Mouse (Mus musculus): ENCODE measurements around the gene Gria4. TPM values are rescaled to one million over a fixed set of nuclear protein-coding genes. Genes with fewer than 3 reads are reported as not detected.
A peak's percentile ranks its signal among the peaks of the same experiment; 100 is the strongest.

Gria4 gene
- polyA plus RNA-seq, 1 experiment from 2014 or later: 2.1 TPM

DNA sequence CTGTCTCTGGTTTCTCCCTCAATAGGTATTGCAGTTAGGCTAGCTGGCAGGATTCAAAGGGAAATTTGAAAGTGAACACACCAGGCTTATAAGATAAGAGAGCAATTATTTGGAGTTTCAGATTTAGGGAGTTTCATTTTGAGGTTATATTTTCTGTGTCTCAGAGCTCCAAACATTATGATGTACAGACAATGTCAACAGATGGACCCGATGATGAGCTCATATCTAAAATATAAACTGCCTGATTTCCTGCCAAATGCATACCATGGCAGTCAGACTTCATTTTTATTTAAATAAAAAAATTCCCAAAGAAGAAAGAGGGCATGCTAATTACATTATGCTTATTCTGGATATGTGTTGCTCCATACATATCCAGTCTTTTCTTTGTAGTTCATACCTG lies 256.8 kb downstream of the Gria4 start:
- Histone ChIP-seq H3K4me3 (ENCODE audit: low read depth, low read length) (no peak overlapping the region), H3K9me3 (replicated peaks; ENCODE audit: control insufficient read depth, low read length) (no peaks in the 10 kb centered on the region), H3K36me3 (replicated peaks; ENCODE audit: control insufficient read depth, insufficient read depth, low read depth, low read length) (no peaks in the 10 kb centered on the region), H3K4me1 (ENCODE audit: control insufficient read depth, insufficient read depth, low read length) (no peaks in the 10 kb centered on the region), H3K27ac (replicated peaks; ENCODE audit: low read depth, low read length) (no peak overlapping the region), H3K27me3 (ENCODE audit: control insufficient read depth, insufficient read depth, low read length) (no peaks in the 10 kb centered on the region), H3K9ac (replicated peaks; ENCODE audit: low read length) (no peak overlapping the region), H3K4me2 (ENCODE audit: low read depth, low read length) (no peak overlapping the region)
- DNase-seq (ENCODE audit: low spot score) (no peak), ATAC-seq (replicated peaks; ENCODE audit: insufficient number of reproducible peaks, low FRiP score, low TSS enrichment, low read depth) (no peak)
- WGBS: 94% methylated on average over 1 of the region's 1 CpGs

DNA sequence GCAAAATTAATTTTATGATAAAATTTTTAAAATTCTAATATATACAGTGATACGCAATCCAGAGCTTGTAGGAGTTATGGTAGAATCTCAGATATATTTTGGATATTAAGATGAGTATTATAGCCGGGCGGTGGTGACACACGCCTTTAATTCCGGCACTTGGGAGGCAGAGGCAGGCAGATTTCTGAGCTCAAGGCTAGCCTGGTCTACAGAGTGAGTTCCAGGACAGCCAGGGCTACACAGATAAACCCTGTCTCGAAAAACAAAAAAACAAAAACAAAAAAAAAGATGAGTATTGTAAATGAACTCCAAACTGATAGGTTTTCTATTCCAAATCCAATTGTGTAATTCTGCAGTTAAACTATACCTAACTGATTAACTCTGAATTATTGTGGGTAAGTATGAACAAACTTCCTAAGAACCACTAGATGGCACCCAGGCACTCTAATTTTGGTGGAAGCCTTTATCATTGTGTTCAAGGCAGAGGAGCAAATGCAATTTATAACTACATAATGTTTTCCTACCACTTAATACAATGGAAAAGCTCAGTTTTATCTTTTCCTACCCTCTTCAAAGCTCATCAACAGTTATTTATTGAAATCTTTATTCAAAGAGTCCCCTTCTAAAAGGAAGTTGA lies 259.4 kb downstream of the Gria4 start:
- Histone ChIP-seq H3K4me1 (ENCODE audit: control insufficient read depth, insufficient read depth, low read length) (no peaks in the 10 kb centered on the region), H3K4me3 (ENCODE audit: low read depth, low read length) (no peak overlapping the region), H3K27ac (replicated peaks; ENCODE audit: low read depth, low read length) (no peak overlapping the region), H3K9ac (replicated peaks; ENCODE audit: low read length) (no peak overlapping the region), H3K27me3 (ENCODE audit: control insufficient read depth, insufficient read depth, low read length) (no peaks in the 10 kb centered on the region), H3K9me3 (replicated peaks; ENCODE audit: control insufficient read depth, low read length) (no peaks in the 10 kb centered on the region), H3K4me2 (ENCODE audit: low read depth, low read length) (no peak overlapping the region), H3K36me3 (replicated peaks; ENCODE audit: control insufficient read depth, insufficient read depth, low read depth, low read length) (no peaks in the 10 kb centered on the region)
- DNase-seq (ENCODE audit: low spot score): peak; percentile 59
- ATAC-seq (replicated peaks; ENCODE audit: insufficient number of reproducible peaks, low FRiP score, low TSS enrichment, low read depth): no peak
- WGBS: 89% methylated on average over 6 of the region's 6 CpGs

DNA sequence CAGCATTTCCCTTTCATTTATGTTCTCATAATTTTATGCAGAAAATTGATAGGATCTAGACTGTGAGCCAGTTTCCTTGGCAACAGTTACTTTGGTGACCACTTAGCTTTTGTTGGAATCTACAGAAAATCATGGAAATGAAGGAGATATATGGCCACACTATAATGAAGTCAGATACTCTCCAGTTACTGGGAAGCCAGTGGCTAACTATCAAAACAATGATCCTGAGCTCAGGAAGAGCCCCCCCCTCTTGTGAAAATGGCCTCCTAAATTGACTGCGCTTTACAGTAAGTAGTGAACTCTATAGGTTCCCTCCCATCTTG lies 281.5 kb downstream of the Gria4 start:
- Histone ChIP-seq H3K27ac (replicated peaks; ENCODE audit: low read depth, low read length) (no peak overlapping the region), H3K9me3 (replicated peaks; ENCODE audit: control insufficient read depth, low read length) (no peaks in the 10 kb centered on the region), H3K36me3 (replicated peaks; ENCODE audit: control insufficient read depth, insufficient read depth, low read depth, low read length) (no peaks in the 10 kb centered on the region), H3K4me3 (ENCODE audit: low read depth, low read length) (no peak overlapping the region), H3K4me1 (ENCODE audit: control insufficient read depth, insufficient read depth, low read length) (no peaks in the 10 kb centered on the region), H3K9ac (replicated peaks; ENCODE audit: low read length) (no peak overlapping the region), H3K27me3 (ENCODE audit: control insufficient read depth, insufficient read depth, low read length) (no peaks in the 10 kb centered on the region), H3K4me2 (ENCODE audit: low read depth, low read length) (no peak overlapping the region)
- no peak for ATAC-seq (replicated peaks; ENCODE audit: insufficient number of reproducible peaks, low FRiP score, low TSS enrichment, low read depth)
- whole genome bisulfite sequencing: 96% methylated on average over 1 of the region's 1 CpGs
- DNase-seq (ENCODE audit: low spot score): no peak

DNA sequence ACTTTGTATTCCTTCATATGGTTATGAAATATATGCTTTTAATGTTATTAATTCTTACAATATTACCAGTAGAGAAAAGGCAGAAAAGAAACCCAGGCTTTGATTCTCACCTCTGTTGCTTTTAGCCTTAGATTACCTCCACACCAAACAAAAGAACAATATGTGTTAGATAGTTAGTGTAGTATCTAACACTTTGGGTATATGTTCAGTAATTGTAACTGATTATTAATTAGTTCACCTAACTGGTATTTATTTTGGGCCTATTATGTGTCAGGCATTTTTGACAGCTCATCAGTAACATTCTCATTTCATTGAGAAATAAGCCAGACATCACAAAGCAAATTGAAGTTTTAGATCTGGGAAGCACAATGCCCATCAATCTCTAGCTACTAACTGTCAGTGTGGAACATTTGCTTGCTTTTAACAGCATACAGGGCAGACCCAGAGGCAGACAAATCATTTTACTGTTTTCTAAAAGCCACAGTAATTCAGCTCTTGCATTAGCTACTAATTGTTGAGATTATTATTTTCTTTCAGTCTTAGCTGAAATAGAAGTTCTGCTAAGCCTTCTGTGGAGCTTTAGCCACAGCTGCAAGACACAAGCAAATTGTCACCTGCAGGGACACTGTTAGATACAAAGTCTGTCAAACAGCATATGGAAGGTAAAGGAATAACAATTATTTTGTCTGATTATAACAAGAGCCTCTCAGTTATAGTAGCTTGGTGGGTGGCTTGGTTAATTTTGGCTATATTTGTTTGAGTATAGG lies 282.1 kb downstream of the Gria4 start:
- no peak overlapping the region for H3K4me3 ChIP-seq (ENCODE audit: low read depth, low read length)
- H3K9ac ChIP-seq (replicated peaks; ENCODE audit: low read length): no peak overlapping the region
- H3K4me2 ChIP-seq (ENCODE audit: low read depth, low read length): no peak overlapping the region
- no peaks in the 10 kb centered on the region for H3K4me1 ChIP-seq (ENCODE audit: control insufficient read depth, insufficient read depth, low read length)
- no peaks in the 10 kb centered on the region for H3K9me3 ChIP-seq (replicated peaks; ENCODE audit: control insufficient read depth, low read length)
- H3K27ac ChIP-seq (replicated peaks; ENCODE audit: low read depth, low read length): no peak overlapping the region
- H3K36me3 ChIP-seq (replicated peaks; ENCODE audit: control insufficient read depth, insufficient read depth, low read depth, low read length): no peaks in the 10 kb centered on the region
- ATAC-seq (replicated peaks; ENCODE audit: insufficient number of reproducible peaks, low FRiP score, low TSS enrichment, low read depth) (no peak), DNase-seq (ENCODE audit: low spot score) (no peak)
- no peaks in the 10 kb centered on the region for H3K27me3 ChIP-seq (ENCODE audit: control insufficient read depth, insufficient read depth, low read length)

DNA sequence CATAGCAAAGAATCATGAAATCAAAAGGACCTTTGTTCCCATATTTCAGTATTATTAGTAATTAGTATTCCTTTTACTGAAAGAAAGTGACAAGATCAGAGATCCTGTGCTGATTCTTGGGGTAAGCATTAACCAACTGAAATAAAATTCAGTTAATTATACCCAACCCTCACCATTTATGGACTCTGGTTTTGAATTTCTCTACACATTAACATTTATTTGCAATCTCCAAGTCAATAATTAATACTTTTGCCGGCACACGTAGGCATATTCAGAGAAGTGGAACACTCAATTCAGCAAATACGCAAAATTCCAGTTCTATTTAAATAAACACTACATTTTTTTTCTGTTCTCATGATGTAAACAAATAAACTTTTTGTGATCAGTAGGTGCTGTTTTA lies 289.9 kb downstream of the Gria4 start:
- no peaks in the 10 kb centered on the region for H3K9me3 ChIP-seq (replicated peaks; ENCODE audit: control insufficient read depth, low read length)
- no peak overlapping the region for H3K27ac ChIP-seq (replicated peaks; ENCODE audit: low read depth, low read length)
- no peaks in the 10 kb centered on the region for H3K27me3 ChIP-seq (ENCODE audit: control insufficient read depth, insufficient read depth, low read length)
- WGBS: 94% methylated on average over 3 of the region's 3 CpGs
- no peaks in the 10 kb centered on the region for H3K4me1 ChIP-seq (ENCODE audit: control insufficient read depth, insufficient read depth, low read length)
- no peak overlapping the region for H3K4me3 ChIP-seq (ENCODE audit: low read depth, low read length)
- DNase-seq (ENCODE audit: low spot score) (no peak), ATAC-seq (replicated peaks; ENCODE audit: insufficient number of reproducible peaks, low FRiP score, low TSS enrichment, low read depth) (no peak)
- H3K4me2 ChIP-seq (ENCODE audit: low read depth, low read length): no peak overlapping the region
- no peaks in the 10 kb centered on the region for H3K36me3 ChIP-seq (replicated peaks; ENCODE audit: control insufficient read depth, insufficient read depth, low read depth, low read length)
- no peak overlapping the region for H3K9ac ChIP-seq (replicated peaks; ENCODE audit: low read length)

DNA sequence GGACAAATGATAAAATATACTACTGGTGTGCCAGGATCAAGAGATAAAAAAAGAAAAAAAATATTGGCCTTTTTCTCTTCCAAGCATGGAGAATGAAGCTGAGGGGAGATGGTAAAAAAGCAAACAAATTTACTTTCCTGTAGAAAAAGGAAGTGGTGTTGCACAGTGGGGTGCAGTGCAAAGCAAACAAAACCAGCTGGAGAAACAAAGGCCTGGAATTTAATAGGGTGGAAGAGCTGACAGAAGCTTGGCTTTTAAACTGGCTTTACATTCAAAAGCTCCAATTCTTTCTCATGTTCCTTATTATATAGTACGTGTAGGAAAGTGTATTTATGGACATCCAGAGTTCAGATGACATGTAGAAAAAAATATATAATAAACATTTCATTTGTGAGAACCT lies 290.9 kb downstream of the Gria4 start:
- H3K9ac ChIP-seq (replicated peaks; ENCODE audit: low read length): no peak overlapping the region
- ATAC-seq (replicated peaks; ENCODE audit: insufficient number of reproducible peaks, low FRiP score, low TSS enrichment, low read depth) (no peak), DNase-seq (ENCODE audit: low spot score) (peak; percentile 25)
- no peak overlapping the region for H3K4me3 ChIP-seq (ENCODE audit: low read depth, low read length)
- H3K36me3 ChIP-seq (replicated peaks; ENCODE audit: control insufficient read depth, insufficient read depth, low read depth, low read length): no peaks in the 10 kb centered on the region
- 17% methylated on average over 1 of the region's 1 CpGs for WGBS
- H3K4me1 ChIP-seq (ENCODE audit: control insufficient read depth, insufficient read depth, low read length): no peaks in the 10 kb centered on the region
- no peaks in the 10 kb centered on the region for H3K27me3 ChIP-seq (ENCODE audit: control insufficient read depth, insufficient read depth, low read length)
- no peaks in the 10 kb centered on the region for H3K9me3 ChIP-seq (replicated peaks; ENCODE audit: control insufficient read depth, low read length)
- H3K4me2 ChIP-seq (ENCODE audit: low read depth, low read length): no peak overlapping the region
- no peak overlapping the region for H3K27ac ChIP-seq (replicated peaks; ENCODE audit: low read depth, low read length)

DNA sequence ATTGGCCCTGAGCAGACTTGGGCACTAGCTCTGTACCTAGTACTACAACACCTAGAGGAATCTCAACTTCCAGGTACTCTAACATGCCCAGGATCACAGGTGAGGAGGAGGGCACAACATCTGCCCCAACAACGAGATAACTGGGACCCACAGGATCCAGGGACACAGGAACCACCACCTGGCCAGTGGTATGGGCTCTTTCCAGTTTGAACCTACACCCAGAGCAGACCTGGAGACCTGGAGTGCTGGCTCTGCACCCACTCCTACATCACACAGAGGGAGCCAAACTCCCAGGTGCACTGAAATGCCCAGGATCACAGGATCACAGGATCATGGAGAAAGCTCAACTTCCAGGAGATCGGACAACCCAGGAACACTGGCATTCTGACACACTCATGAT lies 309.6 kb downstream of the Gria4 start:
- Histone ChIP-seq H3K9ac (replicated peaks; ENCODE audit: low read length) (no peak overlapping the region), H3K27ac (replicated peaks; ENCODE audit: low read depth, low read length) (no peak overlapping the region), H3K27me3 (ENCODE audit: control insufficient read depth, insufficient read depth, low read length) (no peaks in the 10 kb centered on the region), H3K36me3 (replicated peaks; ENCODE audit: control insufficient read depth, insufficient read depth, low read depth, low read length) (no peaks in the 10 kb centered on the region), H3K4me3 (ENCODE audit: low read depth, low read length) (no peak overlapping the region), H3K4me2 (ENCODE audit: low read depth, low read length) (no peak overlapping the region), H3K4me1 (ENCODE audit: control insufficient read depth, insufficient read depth, low read length) (no peaks in the 10 kb centered on the region), H3K9me3 (replicated peaks; ENCODE audit: control insufficient read depth, low read length) (no peaks in the 10 kb centered on the region)
- no peak for ATAC-seq (replicated peaks; ENCODE audit: insufficient number of reproducible peaks, low FRiP score, low TSS enrichment, low read depth)
- DNase-seq (ENCODE audit: low spot score): no peak
- 76% methylated on average over 2 of the region's 2 CpGs for WGBS

DNA sequence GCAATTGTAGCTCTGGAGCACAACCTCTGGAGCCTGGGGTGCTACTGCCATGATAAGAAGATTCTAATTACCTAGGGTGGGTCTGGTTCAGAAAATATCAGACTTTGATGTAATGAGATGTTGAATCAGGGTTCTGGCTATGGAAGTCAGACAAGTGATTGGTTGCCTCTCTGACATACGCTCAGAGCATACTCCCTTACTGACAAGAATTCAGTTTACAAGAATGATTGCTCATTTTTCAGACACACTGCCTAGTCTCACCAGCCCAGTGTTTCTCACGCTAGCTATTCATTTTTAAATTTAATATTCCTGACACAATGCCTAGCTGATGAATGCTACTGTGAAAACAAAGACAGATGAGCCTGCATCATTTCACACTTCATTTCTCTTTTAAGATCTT lies 311.5 kb downstream of the Gria4 start:
- H3K27ac ChIP-seq (replicated peaks; ENCODE audit: low read depth, low read length): no peak overlapping the region
- no peak for ATAC-seq (replicated peaks; ENCODE audit: insufficient number of reproducible peaks, low FRiP score, low TSS enrichment, low read depth)
- no peak overlapping the region for H3K4me3 ChIP-seq (ENCODE audit: low read depth, low read length)
- H3K4me1 ChIP-seq (ENCODE audit: control insufficient read depth, insufficient read depth, low read length): no peaks in the 10 kb centered on the region
- no peaks in the 10 kb centered on the region for H3K36me3 ChIP-seq (replicated peaks; ENCODE audit: control insufficient read depth, insufficient read depth, low read depth, low read length)
- H3K9ac ChIP-seq (replicated peaks; ENCODE audit: low read length): no peak overlapping the region
- 89% methylated on average over 2 of the region's 2 CpGs for WGBS
- no peak for DNase-seq (ENCODE audit: low spot score)
- H3K27me3 ChIP-seq (ENCODE audit: control insufficient read depth, insufficient read depth, low read length): no peaks in the 10 kb centered on the region
- no peaks in the 10 kb centered on the region for H3K9me3 ChIP-seq (replicated peaks; ENCODE audit: control insufficient read depth, low read length)
- no peak overlapping the region for H3K4me2 ChIP-seq (ENCODE audit: low read depth, low read length)
